Mouse (Mus musculus): ENCODE results near the gene Sult2a5. TPM values are rescaled to one million over a fixed set of nuclear protein-coding genes. Genes with fewer than 3 reads are reported as not detected.

Sult2a5 gene
- not detected in 2 replicates for polyA plus RNA-seq (2015; fragmentation: Nextera tagmentation; extraction: Ambion mirVana)

- Histone ChIP-seq H3K27ac (no peak within 1 kb of the TSS), H3K4me1 (replicated peaks) (no peaks in the 10 kb centered on the region), H3K27me3 (no peaks in the 10 kb centered on the region), H3K9ac (replicated peaks) (no peak within 1 kb of the TSS), H3K4me2 (replicated peaks) (no peak within 1 kb of the TSS), H3K4me3 (replicated peaks) (no peak within 1 kb of the TSS), H3K9me3 (peaks cover 11% of the 10 kb centered on the region; the same call in 1 of the 2 replicates), H3K36me3 (no peaks in the 10 kb centered on the region)
- no peak for ATAC-seq
These were observed at the start of gene Sult2a5 for GRCm38 (mm10) chr7:13623667-13624066. Sult2a5 (plus strand) TSS chr7:13623967.

Other genes starting within 250 kb of the Sult2a5 start
- gene Cabp5, start 225.8 kb upstream of the Sult2a5 start, polyA plus RNA-seq (2015; fragmentation: Nextera tagmentation; extraction: Ambion mirVana) = 0.30 TPM in 1 of 2 replicates, not detected in the other
- not detected in 2 replicates for gene Bsph1, start 173.1 kb upstream of the Sult2a5 start, polyA plus RNA-seq (2015; fragmentation: Nextera tagmentation; extraction: Ambion mirVana)
- gene Bsph2, start 52.9 kb upstream of the Sult2a5 start, polyA plus RNA-seq (2015; fragmentation: Nextera tagmentation; extraction: Ambion mirVana) = not detected in 2 replicates
- not detected in 2 replicates for gene Sult2a2, start 109.5 kb downstream of the Sult2a5 start, polyA plus RNA-seq (2015; fragmentation: Nextera tagmentation; extraction: Ambion mirVana)
- gene Sult2a1, start 213.4 kb downstream of the Sult2a5 start, polyA plus RNA-seq (2015; fragmentation: Nextera tagmentation; extraction: Ambion mirVana) = not detected in 2 replicates